Mouse (Mus musculus) heart, postnatal 10 days (tissue): Measurements from ENCODE around the gene Arhgef26. TPM values are rescaled to one million over a fixed set of nuclear protein-coding genes. Genes with fewer than 3 reads are reported as not detected.

Experiments used
- DNase-seq, 2 experiments: peaks; one replicate each; pipeline ENCODE4 v3.0.0; 2021
- intact Hi-C: fragments of 180-260 bp; cut with DNase I; formaldehyde crosslinking; loops from one replicate; pipeline ENCODE4 v1.15.1; 2025
- total RNA-seq, 2 experiments: library from RNA; stranded (reverse); gene quantifications; 2 replicates each; pipeline ENCODE4 v1.2.3; 2021

Arhgef26 gene
- total RNA-seq, 2 experiments from 2014 or later: 3.9 to 4.2 TPM

DNA sequence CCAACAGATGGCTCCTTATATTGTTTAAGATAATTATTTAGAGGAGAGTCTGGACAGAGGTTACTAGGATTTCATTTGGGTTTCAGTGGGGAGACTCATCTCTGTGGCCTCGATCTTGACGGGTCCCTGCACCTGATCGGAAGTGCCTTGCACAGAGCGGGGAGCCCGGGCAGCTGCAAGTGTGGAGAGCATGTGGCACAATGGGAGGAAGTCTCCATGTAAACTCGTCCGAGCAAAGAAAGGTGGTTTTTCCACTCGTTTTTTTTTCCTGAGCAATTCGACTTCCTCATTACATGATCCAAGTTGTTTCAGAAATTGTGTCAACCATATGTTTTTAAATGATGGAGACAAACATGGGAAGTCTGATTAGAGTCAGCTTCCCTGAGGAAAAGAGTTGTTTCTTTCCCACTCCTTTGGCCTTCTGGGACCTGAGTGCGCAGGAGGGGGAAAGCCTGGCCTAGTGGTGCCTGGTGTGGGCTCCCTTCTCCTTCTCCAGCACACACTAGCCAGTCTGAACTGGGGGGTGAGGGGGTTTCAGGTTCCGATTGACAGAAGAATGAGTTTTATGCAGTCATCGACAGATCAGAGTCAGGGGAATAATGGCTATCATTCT, 105.5 kb downstream of the Arhgef26 start:
- intact Hi-C loops: loop anchor here (10.0 kb wide), 1 partner anchor 1659 kb away; no protein-coding TSS in a partner anchor
- DNase-seq: peak; percentile 14 to 15

DNA sequence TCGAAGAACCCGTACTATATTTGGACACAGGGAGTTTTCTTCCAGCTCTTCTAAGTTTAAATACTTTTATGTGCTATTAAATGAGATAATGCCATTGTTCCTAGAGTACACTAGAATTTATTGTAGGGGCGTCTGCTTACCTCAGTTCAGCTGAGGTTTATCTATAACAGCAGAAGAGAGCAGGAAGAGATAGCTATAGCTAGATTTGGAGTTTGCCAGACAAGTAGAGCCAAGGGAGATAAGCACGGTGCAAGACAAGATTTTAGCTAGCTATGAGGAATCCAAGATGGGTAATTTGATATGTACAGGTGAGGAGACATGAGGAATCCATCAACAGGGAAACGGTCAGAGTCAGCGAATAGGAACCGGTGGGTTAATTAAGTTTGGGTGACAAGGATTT, 108.1 kb downstream of the Arhgef26 start:
- DNase-seq: no peak
- intact Hi-C loops: loop anchor here (5.0 to 10.0 kb wide), 2 partner anchors 104 to 1661 kb away; no protein-coding TSS in a partner anchor

DNA sequence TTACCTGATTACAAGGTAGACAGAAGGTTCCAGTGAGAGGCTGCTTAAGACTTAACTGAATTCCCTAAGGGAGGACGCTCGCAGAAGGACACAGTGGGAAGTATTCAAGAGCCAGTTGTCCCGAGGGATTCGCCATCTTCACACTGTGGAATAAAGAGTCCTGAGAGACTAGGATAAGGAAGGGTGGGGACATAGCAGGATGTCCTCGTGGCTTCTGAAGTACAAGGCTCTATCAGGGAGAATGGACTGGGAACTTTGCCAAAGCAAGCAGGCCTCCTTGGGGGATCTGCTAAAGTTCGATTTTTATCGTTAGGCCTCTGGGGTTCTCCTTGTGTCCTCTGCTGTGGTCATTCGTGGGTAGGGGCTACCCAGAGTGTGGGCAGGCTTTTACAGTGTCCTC, 109.0 kb downstream of the Arhgef26 start:
- DNase-seq: no peak

DNA sequence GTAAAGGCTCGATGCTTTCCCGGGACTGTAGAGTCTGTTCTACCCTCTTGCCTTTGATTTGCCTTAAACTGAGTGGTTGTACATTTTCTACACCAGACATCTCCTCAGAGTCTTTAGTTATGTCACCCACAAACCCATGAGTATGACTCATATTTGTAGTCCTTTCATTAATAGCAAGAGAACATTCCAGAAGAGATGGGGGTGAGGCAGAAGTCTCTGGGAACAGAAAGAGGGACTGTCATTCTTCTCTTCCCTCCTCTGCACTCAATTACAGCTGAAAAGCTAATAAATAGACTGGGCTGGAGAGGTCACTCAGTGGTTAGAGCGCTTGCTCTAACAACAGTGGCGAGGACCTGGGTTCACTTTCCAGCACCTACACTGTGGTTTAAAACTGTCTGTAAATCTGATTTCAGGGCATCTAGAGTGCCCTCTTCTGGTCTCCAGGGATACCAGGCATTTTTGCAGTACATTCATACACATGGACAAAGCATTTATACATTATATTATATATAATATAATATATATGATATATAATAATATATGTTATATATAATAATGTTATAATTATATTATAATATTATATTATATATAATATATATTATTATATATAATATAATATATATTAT, 111.8 kb downstream of the Arhgef26 start:
- intact Hi-C loops: loop anchor here (5.0 to 10.0 kb wide), 2 partner anchors 108 to 1665 kb away; no protein-coding TSS in a partner anchor
- no peak for DNase-seq

More for the DNA sequence above, 109.0 kb downstream of the Arhgef26 start:
- intact Hi-C loops: loop anchor here (5.0 to 10.0 kb wide), 2 partner anchors 105 to 1662 kb away; no protein-coding TSS in a partner anchor

DNA sequence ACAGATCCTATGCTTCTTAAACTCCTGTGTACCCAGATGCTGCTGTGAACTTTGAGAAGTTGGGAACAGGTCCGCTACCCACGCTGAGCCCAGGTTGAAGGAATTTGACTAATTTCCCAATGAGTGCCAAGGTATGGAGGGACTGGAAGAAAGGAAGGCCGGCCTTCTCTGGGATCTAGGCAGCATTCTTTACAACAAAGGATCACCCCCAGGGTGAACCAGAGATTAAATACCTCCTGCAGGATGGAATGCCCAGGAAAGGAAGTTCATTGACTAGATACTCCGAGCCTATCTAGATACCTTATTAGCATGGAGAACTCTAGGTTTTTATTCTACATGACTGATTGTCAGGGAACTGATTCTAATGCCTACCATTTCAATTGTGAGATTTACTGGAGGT, 114.8 kb downstream of the Arhgef26 start:
- no peak for DNase-seq
- intact Hi-C loops: no loop called here

DNA sequence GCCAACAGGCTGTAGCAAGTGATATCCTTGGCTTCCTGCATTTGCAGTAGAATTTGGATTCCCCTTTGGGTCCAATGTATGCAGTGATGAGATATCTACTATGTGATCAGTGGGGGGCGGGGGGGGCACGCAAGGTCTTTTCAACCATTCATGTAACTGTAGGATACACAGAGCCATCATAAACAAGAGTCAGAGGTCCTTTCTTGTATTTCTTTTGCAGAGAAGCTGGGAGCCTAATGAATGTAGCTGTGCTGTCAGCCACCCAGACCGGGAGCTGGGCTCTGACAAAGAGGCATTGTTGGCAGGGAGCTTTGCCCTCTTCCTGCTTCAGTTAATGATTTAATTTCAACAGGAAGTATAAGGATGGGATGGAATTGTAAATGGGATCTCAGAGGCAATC, 116.0 kb downstream of the Arhgef26 start:
- no peak for DNase-seq
- intact Hi-C loops: no loop called here

DNA sequence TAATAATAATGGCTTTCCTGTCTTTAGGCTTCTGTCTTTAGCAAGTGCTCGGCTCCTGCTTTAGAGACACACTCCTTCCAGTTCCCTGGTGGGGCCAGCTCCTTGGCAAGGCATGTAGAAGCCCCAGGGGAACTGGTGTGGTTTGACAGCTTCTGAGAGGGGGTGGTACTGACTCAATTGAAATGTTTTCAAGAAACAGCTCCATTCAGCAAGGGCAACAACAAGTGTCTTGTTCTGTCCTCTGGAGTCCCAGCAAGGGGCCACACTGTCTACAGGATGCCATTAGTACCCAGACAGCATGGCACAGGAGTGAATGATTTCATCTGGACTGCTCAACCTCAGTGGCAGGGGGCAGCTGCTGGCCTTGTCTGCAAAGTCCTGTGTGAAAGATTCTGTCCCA, 117.7 kb downstream of the Arhgef26 start:
- DNase-seq: no peak
- intact Hi-C loops: loop anchor here (5.0 kb wide), 2 partner anchors 119 to 239 kb away; partner anchors contain the start of gene Arhgef26

DNA sequence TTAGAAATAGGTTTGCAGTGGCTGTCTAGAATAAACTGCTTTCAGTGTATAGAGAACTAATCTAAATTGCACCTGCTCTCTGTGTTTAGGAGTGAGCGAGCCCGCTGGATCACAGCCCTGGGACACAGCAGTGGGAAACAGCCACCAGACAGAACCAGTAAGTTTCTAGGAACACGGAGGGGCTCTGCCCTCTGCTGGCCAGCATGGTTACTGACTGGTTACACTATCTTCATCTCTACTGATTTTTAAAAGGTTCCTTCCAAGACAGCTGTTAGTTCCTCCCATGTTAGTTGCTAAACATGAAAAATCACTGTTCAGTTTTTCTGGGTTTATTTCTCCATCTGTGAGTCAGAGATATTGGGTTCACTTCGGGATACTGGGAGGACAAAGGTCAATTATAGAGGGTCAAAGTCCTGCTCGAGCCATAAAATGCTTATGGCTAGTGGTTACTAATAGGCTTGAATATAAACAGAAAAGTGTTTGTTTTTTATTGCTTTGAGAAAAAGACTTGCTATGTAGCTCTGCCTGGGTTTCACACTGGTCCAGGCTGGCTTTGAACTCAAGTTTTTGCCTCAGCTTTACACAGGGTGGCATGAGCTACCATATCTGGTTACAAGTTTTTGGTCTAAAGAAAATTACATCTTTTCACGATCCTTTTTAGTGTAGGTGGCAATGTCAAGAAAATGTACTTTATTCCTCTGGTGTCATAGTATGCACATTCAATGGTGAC, 120.3 kb downstream of the Arhgef26 start:
- intact Hi-C loops: loop anchor here (2.0 to 5.0 kb wide), 3 partner anchors 121 to 1214 kb away; partner anchors contain the start of gene Arhgef26
- DNase-seq: peak; percentile 69 to 79

DNA sequence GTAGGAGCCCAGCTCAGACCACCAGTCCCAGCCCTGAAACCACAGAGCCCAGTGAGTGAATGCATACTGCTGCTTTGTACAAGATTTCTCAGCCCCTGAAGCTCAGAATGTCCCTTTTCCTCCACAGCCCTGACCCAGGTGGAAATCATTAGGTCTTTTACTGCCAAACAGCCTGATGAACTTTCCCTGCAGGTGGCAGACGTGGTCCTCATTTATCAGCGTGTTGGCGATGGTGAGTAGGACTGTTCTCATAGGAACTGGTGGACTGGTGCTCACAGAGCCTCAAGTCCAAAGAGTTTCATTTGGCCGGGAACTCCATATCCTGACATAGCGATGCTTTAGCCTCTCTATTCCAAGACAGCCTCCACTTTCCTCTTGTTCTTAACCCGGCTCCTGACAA, 121.3 kb downstream of the Arhgef26 start:
- no peak for DNase-seq
- intact Hi-C loops: loop anchor here (2.0 to 5.0 kb wide), 3 partner anchors 122 to 1215 kb away; partner anchors contain the start of gene Arhgef26

DNA sequence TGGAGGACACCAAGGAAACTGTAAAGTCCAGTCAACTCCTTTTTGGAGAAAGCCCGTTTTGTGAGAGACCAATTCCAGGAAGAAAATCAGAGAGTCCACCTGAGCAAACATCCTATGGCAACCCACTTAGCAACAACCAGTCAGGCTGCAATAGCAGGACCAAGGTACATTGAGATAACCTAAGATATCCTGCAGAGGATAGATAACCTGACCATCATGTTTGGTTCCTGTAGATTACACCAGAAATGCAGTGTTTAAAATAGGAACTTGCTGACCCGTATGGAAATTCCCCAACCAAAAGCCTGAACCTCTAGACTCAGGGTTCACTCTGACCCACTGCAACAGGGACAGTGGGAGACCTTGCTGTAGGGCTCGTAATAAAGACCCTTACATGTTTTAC, 126.1 kb downstream of the Arhgef26 start:
- intact Hi-C loops: no loop called here
- no peak for DNase-seq

DNA sequence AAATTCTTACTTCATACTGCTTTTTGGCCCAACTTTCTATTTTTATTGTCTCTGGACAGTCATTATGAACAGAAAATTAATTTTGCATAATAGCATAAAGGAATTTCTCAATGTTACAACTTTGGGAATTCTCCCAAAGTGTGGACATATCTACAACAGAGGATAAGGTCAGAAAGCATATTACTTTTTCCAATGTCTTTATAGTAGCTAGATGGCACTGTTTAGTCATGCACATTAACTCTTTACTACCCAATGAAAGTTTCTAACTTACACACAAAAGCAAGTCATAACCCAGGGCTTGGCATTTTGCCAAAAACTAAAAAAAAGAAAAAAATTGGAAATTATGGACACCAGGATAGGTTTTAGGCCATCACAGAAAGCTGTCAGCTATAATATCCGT, 132.0 kb downstream of the Arhgef26 start:
- intact Hi-C loops: no loop called here
- no peak for DNase-seq

DNA sequence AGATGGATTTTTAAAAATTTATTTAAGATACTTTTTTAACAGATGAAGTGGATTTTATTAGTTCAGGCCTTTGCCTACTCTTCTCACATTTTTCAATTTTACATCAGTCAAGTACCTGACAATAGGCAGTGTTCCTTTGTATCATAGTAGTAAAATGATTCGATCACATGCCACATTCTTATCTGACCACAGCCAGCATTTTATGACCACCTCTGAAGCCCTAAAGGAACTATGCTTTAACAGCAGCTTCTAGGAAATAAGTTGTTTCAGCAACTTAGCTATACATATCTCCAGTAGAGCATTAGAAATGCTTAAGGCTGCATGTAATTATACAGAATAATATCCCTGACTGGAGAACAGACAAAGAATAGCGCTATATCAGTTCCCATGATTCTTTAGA, 146.2 kb downstream of the Arhgef26 start:
- DNase-seq: no peak
- intact Hi-C loops: no loop called here

DNA sequence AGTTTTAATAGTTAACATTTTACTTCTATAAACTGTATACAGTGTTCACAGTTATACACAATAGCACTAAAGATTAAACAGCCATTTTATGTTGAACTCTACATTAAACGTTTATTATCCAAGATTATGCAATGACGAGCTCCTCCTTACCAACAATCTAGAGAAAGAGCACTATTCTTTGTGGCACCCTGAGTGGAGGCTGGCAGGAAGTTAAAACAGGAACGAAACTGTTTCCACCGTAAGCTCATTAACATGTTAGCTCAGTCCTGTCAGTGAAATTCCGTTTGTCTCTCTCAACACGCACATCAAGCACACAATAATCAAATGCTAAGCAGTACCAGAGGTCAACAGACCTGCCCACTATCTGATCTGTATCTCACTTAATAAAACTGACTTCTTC, 154.4 kb downstream of the Arhgef26 start:
- intact Hi-C loops: no loop called here
- no peak for DNase-seq

DNA sequence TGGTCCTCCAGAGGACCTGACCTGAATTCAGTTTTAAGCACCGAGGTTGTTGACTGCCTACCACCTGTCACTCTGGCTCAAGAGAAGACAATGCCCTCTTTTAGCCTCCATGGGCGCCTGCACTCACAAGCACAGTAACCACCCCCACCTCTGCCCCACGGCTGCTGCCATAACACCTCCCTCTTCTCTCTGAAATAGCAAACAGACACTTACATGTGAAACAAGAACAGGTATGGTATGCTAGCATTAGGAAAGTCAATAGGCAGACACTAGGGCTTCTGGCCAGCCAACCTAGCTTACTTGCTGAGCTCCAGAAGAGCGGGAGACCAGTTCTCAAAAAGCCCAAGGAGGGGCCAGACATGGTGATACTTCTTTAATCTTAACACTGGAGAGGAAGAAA, 161.2 kb downstream of the Arhgef26 start:
- DNase-seq: no peak
- intact Hi-C loops: no loop called here

DNA sequence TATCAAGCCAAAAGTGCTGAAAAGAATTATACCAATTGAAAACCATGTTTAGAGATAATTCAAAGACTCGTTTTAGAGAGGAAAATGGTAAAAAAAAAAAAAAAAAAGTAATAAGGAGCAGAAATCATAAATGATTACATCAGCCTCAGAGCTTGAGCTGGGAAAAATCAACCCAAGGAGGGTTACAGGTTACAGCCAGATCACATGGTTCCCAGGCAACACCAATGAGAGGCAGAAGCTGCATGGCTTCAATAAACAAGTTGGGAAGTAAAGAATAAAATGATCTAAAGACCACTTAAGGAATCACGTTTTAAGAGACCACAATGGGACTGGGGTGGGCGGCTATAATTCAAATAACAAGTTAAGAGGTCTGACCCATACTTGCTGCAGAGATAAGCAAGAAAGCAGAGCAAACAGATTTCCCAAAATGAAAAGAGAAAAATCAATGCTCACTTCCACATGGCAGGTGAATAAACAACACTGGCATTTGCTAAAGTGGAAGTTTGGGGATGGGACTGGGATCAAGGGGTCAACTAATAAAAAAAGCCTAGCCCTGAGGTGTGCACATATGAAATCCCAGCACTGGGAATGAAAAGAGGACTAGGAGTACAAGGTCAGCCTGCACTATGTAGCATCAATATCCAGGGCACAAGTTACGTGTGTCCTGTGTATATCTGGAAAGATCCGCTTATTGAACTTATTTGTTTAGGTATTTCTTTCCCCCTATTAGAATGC, 167.2 kb downstream of the Arhgef26 start:
- intact Hi-C loops: no loop called here
- DNase-seq: no peak

DNA sequence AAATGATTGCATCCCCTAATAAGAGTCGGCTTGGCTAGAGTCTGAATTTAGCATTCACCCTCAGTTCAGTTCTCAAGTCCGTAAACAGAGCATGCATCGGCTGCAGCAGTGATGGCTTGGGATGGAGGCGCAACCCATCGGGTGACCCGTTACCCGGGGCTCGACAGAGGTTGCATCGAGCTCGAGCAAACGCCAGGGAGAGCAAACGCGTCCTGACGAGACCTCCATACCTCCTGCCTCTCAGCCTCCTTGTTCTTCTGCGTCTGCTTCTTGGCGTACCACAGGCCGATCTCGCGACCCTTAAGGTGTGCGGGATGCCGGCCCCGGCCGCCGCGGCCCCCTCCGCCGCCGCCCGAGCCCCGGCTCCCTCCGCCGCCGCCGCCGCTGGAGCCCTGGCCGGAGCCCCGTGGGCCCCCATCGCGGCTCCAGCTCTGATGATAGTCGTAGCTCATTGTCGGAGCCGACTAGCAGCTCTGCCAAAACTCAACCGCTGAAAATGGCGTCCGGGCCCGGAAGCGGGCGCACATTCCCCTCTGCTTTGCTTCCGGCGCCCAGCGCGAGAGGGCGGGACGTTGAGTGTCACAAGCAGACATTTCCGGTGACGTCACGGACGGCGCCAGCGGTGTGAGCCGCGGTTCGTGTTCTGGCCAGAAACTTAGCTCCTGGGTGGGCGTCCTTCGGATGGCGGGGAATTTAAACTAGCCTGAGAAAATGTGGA, 168.5 kb downstream of the Arhgef26 start, which contains the start of gene Dhx36:
Gene Dhx36, minus strand, starts transcription at position 517 of the 718 bp plus-strand sequence.
- intact Hi-C loops: no loop called here
- DNase-seq: peak; percentile 97 to 99

DNA sequence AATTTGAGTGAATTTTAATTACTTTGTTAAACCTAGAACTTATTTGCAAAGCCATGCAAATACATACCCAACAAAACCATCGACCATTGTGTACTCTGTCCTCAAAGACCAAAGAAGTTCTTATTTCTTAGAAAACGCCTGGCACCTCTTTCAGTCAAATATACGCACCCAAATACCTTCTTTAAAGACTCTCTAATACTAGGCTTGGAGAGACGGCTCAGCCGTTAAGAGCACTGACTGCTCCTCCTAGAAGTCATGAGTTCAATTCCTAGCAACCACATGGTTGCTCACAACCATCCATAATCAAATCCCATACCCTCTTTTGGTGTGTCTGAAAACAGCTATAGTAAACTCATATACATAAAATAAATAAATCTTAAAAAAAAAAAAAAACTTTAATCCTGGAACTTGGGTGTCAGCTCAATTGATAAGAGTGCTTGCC, 169.1 kb downstream of the Arhgef26 start:
- DNase-seq: no peak
- intact Hi-C loops: no loop called here
